Mouse (Mus musculus) forebrain, embryonic 15.5 days (tissue): ENCODE results near the gene Parva. TPM values are rescaled to one million over a fixed set of nuclear protein-coding genes. Genes with fewer than 3 reads are reported as not detected.

ENCODE experiments used
- ATAC-seq: fragments of 200-750 bp; cut with Nextera tagmentation; replicated peaks from 2 replicates; pipeline ENCODE4 v1.8.0; 2017; ENCODE audit warnings: mild to moderate bottlenecking, moderate TSS enrichment, moderate library complexity
- H3K27ac ChIP-seq: fragments of 300-500 bp; sonication (generic); replicated peaks from 2 replicates; pipeline ENCODE4 v1.5.1; 2015; ENCODE audit warnings: mild to moderate bottlenecking, inconsistent platforms
- H3K27me3 ChIP-seq: fragments of 300-500 bp; sonication (generic); 2 replicates; pipeline ENCODE4 v1.6.1; 2015; ENCODE audit warnings: inconsistent platforms
- H3K36me3 ChIP-seq: fragments of 300-500 bp; sonication (generic); 2 replicates; pipeline ENCODE4 v1.6.1; 2015; ENCODE audit warnings: mild to moderate bottlenecking, inconsistent platforms
- H3K4me1 ChIP-seq: fragments of 300-500 bp; sonication (generic); 2 replicates; pipeline ENCODE4 v1.6.1; 2015; ENCODE audit warnings: inconsistent platforms
- H3K4me2 ChIP-seq: fragments of 300-500 bp; sonication (generic); replicated peaks from 2 replicates; pipeline ENCODE4 v1.6.1; 2015; ENCODE audit warnings: mild to moderate bottlenecking, inconsistent platforms
- H3K4me3 ChIP-seq: fragments of 300-500 bp; sonication (generic); 2 replicates; pipeline ENCODE4 v1.5.1; 2015; ENCODE audit warnings: mild to moderate bottlenecking, inconsistent platforms
- H3K9ac ChIP-seq: fragments of 300-500 bp; sonication (generic); replicated peaks from 2 replicates; pipeline ENCODE4 v1.6.1; 2015; ENCODE audit warnings: mild to moderate bottlenecking, inconsistent platforms
- H3K9me3 ChIP-seq: fragments of 300-500 bp; sonication (generic); 2 replicates; pipeline ENCODE4 v1.6.1; 2016; ENCODE audit warnings: inconsistent platforms
- WGBS: fragments of 180-500 bp; shearing (Covaris S2); methylation state at CpG from one replicate; pipeline ENCODE4 v1.1.7; 2015; ENCODE audit warnings: mixed read lengths; 5-methylcytosine and 5-hydroxymethylcytosine counted together
- polyA plus RNA-seq: library from polyadenylated mRNA; unstranded; fragments of >200 nt; fragmentation: Nextera tagmentation; extraction: Ambion mirVana; gene quantifications from 2 replicates; pipeline ENCODE4 v1.2.1, GENCODE M21; 2015

Parva gene
- polyA plus RNA-seq, 1 experiment from 2014 or later: 22.2 TPM

GRCm38 (mm10) chr7:112599650-112600049 lies 172.3 kb downstream of the Parva start:
- Histone ChIP-seq H3K4me2 (no peak overlapping the region), H3K4me1 (peaks cover 19% of the 10 kb centered on the region), H3K9me3 (no peaks in the 10 kb centered on the region), H3K27ac (no peak overlapping the region), H3K27me3 (no peaks in the 10 kb centered on the region), H3K4me3 (no peak overlapping the region), H3K9ac (no peak overlapping the region), H3K36me3 (no peaks in the 10 kb centered on the region)
- WGBS: 29% methylated on average over 2 of the region's 2 CpGs
- ATAC-seq: no peak

GRCm38 (mm10) chr7:112600163-112600562 lies 172.9 kb downstream of the Parva start:
- H3K4me1 ChIP-seq: peaks cover 20% of the 10 kb centered on the region
- no peaks in the 10 kb centered on the region for H3K36me3 ChIP-seq
- no peaks in the 10 kb centered on the region for H3K9me3 ChIP-seq
- no peak overlapping the region for H3K4me3 ChIP-seq
- 74% methylated on average over 3 of the region's 3 CpGs for WGBS
- no peaks in the 10 kb centered on the region for H3K27me3 ChIP-seq
- no peak overlapping the region for H3K4me2 ChIP-seq
- H3K27ac ChIP-seq: no peak overlapping the region
- no peak overlapping the region for H3K9ac ChIP-seq
- ATAC-seq: no peak

- H3K4me3 ChIP-seq: no peak overlapping the region
- no peak overlapping the region for H3K9ac ChIP-seq
- no peaks in the 10 kb centered on the region for H3K9me3 ChIP-seq
- 98% methylated on average over 5 of the region's 5 CpGs for WGBS
- no peak overlapping the region for H3K27ac ChIP-seq
- peaks cover 20% of the 10 kb centered on the region for H3K4me1 ChIP-seq
- H3K36me3 ChIP-seq: no peaks in the 10 kb centered on the region
- no peak for ATAC-seq
- no peaks in the 10 kb centered on the region for H3K27me3 ChIP-seq
- H3K4me2 ChIP-seq: no peak overlapping the region
These were observed 175.7 kb downstream of the Parva start for GRCm38 (mm10) chr7:112602966-112603365.

DNA sequence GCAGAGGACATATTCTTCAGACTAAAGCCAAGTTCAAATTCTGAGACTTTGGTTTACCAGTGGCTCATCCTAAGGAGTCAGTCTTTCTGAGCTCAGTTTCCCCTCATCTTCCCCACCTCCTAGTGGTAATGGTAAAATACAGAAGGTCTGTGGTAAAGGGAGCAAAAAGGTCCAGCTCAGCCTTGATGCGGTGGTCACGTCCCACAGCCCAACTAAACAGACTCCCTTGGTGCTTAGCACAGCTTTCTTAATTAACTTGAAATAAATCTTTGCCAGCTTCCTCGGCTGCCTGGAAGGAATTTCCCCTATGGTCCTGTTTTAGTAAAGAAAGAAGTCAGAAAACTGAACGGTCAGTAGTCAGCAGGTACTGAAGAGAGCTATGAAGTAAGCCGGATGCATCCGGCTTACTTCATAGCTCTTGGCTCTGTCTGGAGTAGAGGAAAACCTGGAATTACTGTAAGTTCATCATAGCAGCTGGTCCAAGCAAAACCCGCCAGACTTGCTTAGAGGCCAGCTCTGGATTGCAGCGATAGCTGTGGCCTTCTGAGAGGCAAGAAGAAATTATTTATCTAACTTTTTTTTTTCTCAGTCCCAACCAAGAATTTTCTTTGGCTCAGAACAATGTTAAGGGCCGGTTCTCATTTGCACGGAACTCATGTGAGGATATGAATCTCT lies 176.3 kb downstream of the Parva start:
- Histone ChIP-seq H3K27me3 (no peaks in the 10 kb centered on the region), H3K36me3 (no peaks in the 10 kb centered on the region), H3K27ac (peak overlapping the region; percentile 44), H3K9ac (no peak overlapping the region), H3K4me2 (no peak overlapping the region), H3K9me3 (no peaks in the 10 kb centered on the region), H3K4me1 (peaks cover 20% of the 10 kb centered on the region), H3K4me3 (no peak overlapping the region)
- 50% methylated on average over 10 of the region's 10 CpGs for WGBS
- no peak; the same call in 1 of the 2 replicates for ATAC-seq

DNA sequence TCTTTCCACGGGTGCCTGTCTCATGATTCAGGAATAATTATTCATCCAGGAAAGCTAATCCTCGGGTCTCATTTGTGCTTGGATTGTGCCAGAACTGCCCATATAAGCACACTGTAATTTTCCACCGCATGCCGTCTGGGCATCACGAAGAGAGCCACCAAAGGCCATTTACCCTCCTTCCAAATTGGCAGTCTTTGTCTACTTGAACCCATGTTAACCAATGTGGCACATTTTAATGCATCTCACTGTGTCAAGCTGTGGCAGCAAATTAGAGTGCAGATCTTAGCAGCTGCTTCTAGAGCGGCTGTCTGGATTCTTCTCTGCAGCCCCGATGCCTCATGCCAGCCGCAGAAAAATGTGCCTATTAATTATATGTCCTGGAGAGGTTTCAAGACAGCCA lies 176.9 kb downstream of the Parva start:
- Histone ChIP-seq H3K4me1 (peaks cover 20% of the 10 kb centered on the region), H3K9ac (no peak overlapping the region), H3K27ac (peak overlapping the region; percentile 44), H3K4me2 (no peak overlapping the region), H3K27me3 (no peaks in the 10 kb centered on the region), H3K9me3 (no peaks in the 10 kb centered on the region), H3K36me3 (no peaks in the 10 kb centered on the region), H3K4me3 (no peak overlapping the region)
- WGBS: 14% methylated on average over 8 of the region's 8 CpGs
- ATAC-seq: peak; percentile 81

GRCm38 (mm10) chr7:112614046-112614790 lies 186.9 kb downstream of the Parva start:
- 88% methylated on average over 3 of the region's 3 CpGs for WGBS
- Histone ChIP-seq H3K4me2 (no peak overlapping the region), H3K36me3 (no peaks in the 10 kb centered on the region), H3K27me3 (no peaks in the 10 kb centered on the region), H3K4me1 (no peaks in the 10 kb centered on the region), H3K4me3 (no peak overlapping the region), H3K9ac (no peak overlapping the region), H3K9me3 (no peaks in the 10 kb centered on the region), H3K27ac (no peak overlapping the region)
- ATAC-seq: no peak

- Histone ChIP-seq H3K27me3 (no peaks in the 10 kb centered on the region), H3K9ac (no peak overlapping the region), H3K9me3 (no peaks in the 10 kb centered on the region), H3K4me1 (no peaks in the 10 kb centered on the region), H3K4me3 (no peak overlapping the region), H3K4me2 (no peak overlapping the region), H3K36me3 (no peaks in the 10 kb centered on the region), H3K27ac (no peak overlapping the region)
- no peak for ATAC-seq
- 68% methylated on average over 10 of the region's 10 CpGs for WGBS
These were observed 187.7 kb downstream of the Parva start for GRCm38 (mm10) chr7:112614791-112615668.

DNA sequence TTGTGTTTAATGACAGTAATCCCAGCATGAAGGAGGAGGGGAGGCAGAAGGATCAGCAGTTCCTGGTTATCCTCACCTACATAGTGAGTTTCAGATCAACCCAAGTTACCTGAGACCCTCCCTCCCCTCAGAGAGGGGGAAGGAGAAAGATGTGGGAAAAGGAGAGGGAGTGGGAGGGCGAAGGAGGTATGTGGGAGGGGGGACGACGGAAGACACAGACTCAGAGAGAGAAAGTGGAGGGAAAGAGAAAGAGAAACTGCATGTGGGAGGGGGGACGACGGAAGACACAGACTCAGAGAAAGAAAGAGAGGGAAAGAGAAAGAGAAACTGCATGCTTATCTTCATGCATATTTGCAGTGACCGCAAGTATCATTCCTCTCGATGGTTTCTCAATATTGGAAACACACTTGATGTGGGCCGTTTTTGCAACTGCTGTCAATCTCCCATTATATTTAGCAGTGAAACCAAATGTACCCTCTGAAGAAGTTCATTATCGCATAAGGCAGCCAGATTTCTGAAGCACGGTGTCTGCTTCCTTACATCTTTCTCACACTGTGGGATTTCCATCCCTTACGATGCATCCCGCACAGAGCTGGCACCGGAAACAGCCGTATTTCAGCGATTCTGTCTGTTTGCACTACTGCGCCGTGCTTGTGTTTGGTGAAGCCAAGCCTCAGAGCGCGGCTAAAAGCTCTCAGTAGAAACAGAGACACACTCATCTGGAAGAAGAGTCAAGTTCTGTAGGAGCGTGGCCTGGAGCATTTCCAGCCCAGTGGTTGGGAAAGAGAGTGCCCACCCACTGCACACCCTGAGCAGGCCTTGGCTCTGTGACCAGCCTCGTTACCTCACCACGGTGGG lies 193.2 kb downstream of the Parva start:
- no peak overlapping the region for H3K4me3 ChIP-seq
- WGBS: 61% methylated on average over 22 of the region's 22 CpGs
- H3K36me3 ChIP-seq: no peaks in the 10 kb centered on the region
- H3K4me1 ChIP-seq: peaks cover 5% of the 10 kb centered on the region
- no peak overlapping the region for H3K27ac ChIP-seq
- H3K27me3 ChIP-seq: no peaks in the 10 kb centered on the region
- H3K9me3 ChIP-seq: no peaks in the 10 kb centered on the region
- H3K4me2 ChIP-seq: 0 out of 2 replicates have a peak overlapping the region, but pooled peaks have one; percentile 5
- H3K9ac ChIP-seq: no peak overlapping the region
- ATAC-seq: no peak

GRCm38 (mm10) chr7:112627481-112627880 lies 200.2 kb downstream of the Parva start:
- no peak overlapping the region for H3K4me2 ChIP-seq
- no peak overlapping the region for H3K4me3 ChIP-seq
- H3K9ac ChIP-seq: no peak overlapping the region
- WGBS: 71% methylated on average over 4 of the region's 4 CpGs
- H3K4me1 ChIP-seq: no peaks in the 10 kb centered on the region
- no peaks in the 10 kb centered on the region for H3K36me3 ChIP-seq
- no peaks in the 10 kb centered on the region for H3K27me3 ChIP-seq
- no peak overlapping the region for H3K27ac ChIP-seq
- H3K9me3 ChIP-seq: no peaks in the 10 kb centered on the region
- no peak for ATAC-seq

DNA sequence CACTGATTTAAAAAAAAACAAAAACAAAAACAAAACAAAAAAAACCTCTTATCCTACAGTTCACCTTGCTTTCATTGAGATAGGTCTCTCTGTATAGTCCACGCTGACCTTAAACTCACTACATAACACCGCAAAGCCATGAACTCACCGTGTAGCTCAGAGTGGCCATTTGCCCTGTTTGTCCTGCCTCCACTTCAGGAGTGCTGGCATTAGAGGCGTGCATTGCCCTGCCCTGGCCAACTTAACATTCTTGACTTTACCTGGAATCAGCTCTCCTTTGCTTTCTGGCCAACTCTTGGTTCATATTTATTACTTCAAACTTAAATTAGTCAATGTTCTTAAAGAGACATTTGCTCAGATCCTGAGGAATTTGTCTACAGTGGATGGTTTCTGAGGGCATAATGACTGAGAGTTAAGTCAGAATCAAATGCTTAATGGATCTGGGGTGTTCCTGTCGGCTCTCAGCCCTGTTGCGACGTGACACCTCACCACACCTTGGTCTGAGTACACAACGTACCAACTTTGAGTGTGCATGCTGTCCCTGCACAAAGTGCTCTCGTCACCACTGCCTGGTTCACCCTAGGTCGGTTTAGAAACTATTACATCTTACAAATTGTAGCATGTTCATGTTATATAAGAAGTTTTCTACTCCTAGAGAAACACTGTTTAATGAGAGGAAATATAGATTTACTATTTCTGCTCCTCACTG lies 207.4 kb downstream of the Parva start:
- no peak overlapping the region for H3K4me2 ChIP-seq
- H3K4me3 ChIP-seq: no peak overlapping the region
- no peaks in the 10 kb centered on the region for H3K36me3 ChIP-seq
- no peaks in the 10 kb centered on the region for H3K9me3 ChIP-seq
- H3K4me1 ChIP-seq: no peaks in the 10 kb centered on the region
- ATAC-seq: no peak
- H3K27me3 ChIP-seq: no peaks in the 10 kb centered on the region
- no peak overlapping the region for H3K27ac ChIP-seq
- no peak overlapping the region for H3K9ac ChIP-seq
- 87% methylated on average over 10 of the region's 10 CpGs for WGBS

GRCm38 (mm10) chr7:112635936-112636335 lies 208.6 kb downstream of the Parva start:
- no peak for ATAC-seq

More at GRCm38 (mm10) chr7:112635936-112636335, 208.6 kb downstream of the Parva start:
- WGBS: 91% methylated on average over 2 of the region's 2 CpGs
- Histone ChIP-seq H3K4me1 (no peaks in the 10 kb centered on the region), H3K36me3 (no peaks in the 10 kb centered on the region), H3K9ac (no peak overlapping the region), H3K27me3 (no peaks in the 10 kb centered on the region), H3K4me3 (no peak overlapping the region), H3K4me2 (no peak overlapping the region), H3K27ac (no peak overlapping the region), H3K9me3 (no peaks in the 10 kb centered on the region)
